Mouse (Mus musculus) lung, postnatal 14 days (tissue): Measurements from ENCODE around the gene Btbd35f7.
"Not testable (repeated sequence)": the region's sequence is repeated elsewhere in the genome, so short reads cannot be mapped to it uniquely, and the experiment has no call there.

ENCODE experiments used
- DNase-seq: peaks from one replicate; pipeline ENCODE4 v3.0.0; 2021

Btbd35f7 gene

GRCm38 (mm10) chrX:5668767-5669166, at the start of gene Btbd35f7:
Gene Btbd35f7 (plus strand): TSS chrX:5669067.
- not testable (repeated sequence) for DNase-seq
